Mouse (Mus musculus): ENCODE results near the gene Synj2. TPM values are rescaled to one million over a fixed set of nuclear protein-coding genes. Genes with fewer than 3 reads are reported as not detected.

Synj2 gene
- polyA plus RNA-seq, 1 experiment = 1.6 TPM

- DNase-seq (ENCODE audit: low read depth) = no peak
- no peak for TF ChIP-seq CTCF (IDR thresholded peaks at IDR 0.05; ENCODE audit: borderline replicate concordance, extremely low read depth, insufficient read depth, insufficient read length)
- no peak for TF ChIP-seq POLR2A (IDR thresholded peaks at IDR 0.05; ENCODE audit: borderline replicate concordance, extremely low read depth, insufficient read depth, insufficient read length, poor library complexity, severe bottlenecking)
Measured at GRCm38 (mm10) chr17:5959096-5959495, 18.0 kb downstream of the Synj2 start.

- TF ChIP-seq CTCF (IDR thresholded peaks at IDR 0.05; ENCODE audit: borderline replicate concordance, extremely low read depth, insufficient read depth, insufficient read length) (no peak), POLR2A (IDR thresholded peaks at IDR 0.05; ENCODE audit: borderline replicate concordance, extremely low read depth, insufficient read depth, insufficient read length, poor library complexity, severe bottlenecking) (no peak)
- no peak for DNase-seq (ENCODE audit: low read depth)
Measured at GRCm38 (mm10) chr17:5959802-5960201, 18.7 kb downstream of the Synj2 start.

- no peak for DNase-seq (ENCODE audit: low read depth)
- no peak for TF ChIP-seq POLR2A (IDR thresholded peaks at IDR 0.05; ENCODE audit: borderline replicate concordance, extremely low read depth, insufficient read depth, insufficient read length, poor library complexity, severe bottlenecking)
- no peak for TF ChIP-seq CTCF (IDR thresholded peaks at IDR 0.05; ENCODE audit: borderline replicate concordance, extremely low read depth, insufficient read depth, insufficient read length)
Measured at GRCm38 (mm10) chr17:5963766-5964165, 22.7 kb downstream of the Synj2 start.

- TF ChIP-seq CTCF (IDR thresholded peaks at IDR 0.05; ENCODE audit: borderline replicate concordance, extremely low read depth, insufficient read depth, insufficient read length) (no peak), POLR2A (IDR thresholded peaks at IDR 0.05; ENCODE audit: borderline replicate concordance, extremely low read depth, insufficient read depth, insufficient read length, poor library complexity, severe bottlenecking) (no peak)
- DNase-seq (ENCODE audit: low read depth) = no peak
Measured at GRCm38 (mm10) chr17:5965084-5965781, 24.2 kb downstream of the Synj2 start.

- DNase-seq (ENCODE audit: low read depth) = no peak
- no peak for TF ChIP-seq POLR2A (IDR thresholded peaks at IDR 0.05; ENCODE audit: borderline replicate concordance, extremely low read depth, insufficient read depth, insufficient read length, poor library complexity, severe bottlenecking)
- no peak for TF ChIP-seq CTCF (IDR thresholded peaks at IDR 0.05; ENCODE audit: borderline replicate concordance, extremely low read depth, insufficient read depth, insufficient read length)
Measured at GRCm38 (mm10) chr17:5966706-5967105, 25.6 kb downstream of the Synj2 start.

- TF ChIP-seq POLR2A (IDR thresholded peaks at IDR 0.05; ENCODE audit: borderline replicate concordance, extremely low read depth, insufficient read depth, insufficient read length, poor library complexity, severe bottlenecking) = no peak
- TF ChIP-seq CTCF (IDR thresholded peaks at IDR 0.05; ENCODE audit: borderline replicate concordance, extremely low read depth, insufficient read depth, insufficient read length) = no peak
- no peak for DNase-seq (ENCODE audit: low read depth)
Measured at GRCm38 (mm10) chr17:5968562-5968961, 27.5 kb downstream of the Synj2 start.

- TF ChIP-seq CTCF (IDR thresholded peaks at IDR 0.05; ENCODE audit: borderline replicate concordance, extremely low read depth, insufficient read depth, insufficient read length) = no peak
- no peak for TF ChIP-seq POLR2A (IDR thresholded peaks at IDR 0.05; ENCODE audit: borderline replicate concordance, extremely low read depth, insufficient read depth, insufficient read length, poor library complexity, severe bottlenecking)
- DNase-seq (ENCODE audit: low read depth) = peak; percentile 54
Measured at GRCm38 (mm10) chr17:5969246-5969645, 28.2 kb downstream of the Synj2 start.

GRCm38 (mm10) chr17:5970298-5970821 lies 29.3 kb downstream of the Synj2 start:
- no peak for TF ChIP-seq POLR2A (IDR thresholded peaks at IDR 0.05; ENCODE audit: borderline replicate concordance, extremely low read depth, insufficient read depth, insufficient read length, poor library complexity, severe bottlenecking)
- TF ChIP-seq CTCF (IDR thresholded peaks at IDR 0.05; ENCODE audit: borderline replicate concordance, extremely low read depth, insufficient read depth, insufficient read length) = no peak
- DNase-seq (ENCODE audit: low read depth) = no peak

- DNase-seq (ENCODE audit: low read depth) = no peak
Measured at GRCm38 (mm10) chr17:5973536-5973935, 32.5 kb downstream of the Synj2 start.

GRCm38 (mm10) chr17:5975099-5975977 lies 34.3 kb downstream of the Synj2 start:
- peak; percentile 40 for DNase-seq (ENCODE audit: low read depth)
- no peak for TF ChIP-seq CTCF (IDR thresholded peaks at IDR 0.05; ENCODE audit: borderline replicate concordance, extremely low read depth, insufficient read depth, insufficient read length)
- TF ChIP-seq POLR2A (IDR thresholded peaks at IDR 0.05; ENCODE audit: borderline replicate concordance, extremely low read depth, insufficient read depth, insufficient read length, poor library complexity, severe bottlenecking) = no peak

More at GRCm38 (mm10) chr17:5973536-5973935, 32.5 kb downstream of the Synj2 start:
- TF ChIP-seq CTCF (IDR thresholded peaks at IDR 0.05; ENCODE audit: borderline replicate concordance, extremely low read depth, insufficient read depth, insufficient read length) = no peak
- no peak for TF ChIP-seq POLR2A (IDR thresholded peaks at IDR 0.05; ENCODE audit: borderline replicate concordance, extremely low read depth, insufficient read depth, insufficient read length, poor library complexity, severe bottlenecking)

Data from brain, embryonic 14.5 days (tissue).